Mouse (Mus musculus) forebrain, embryonic 12.5 days (tissue): ENCODE measurements around the gene Syt1. TPM values are rescaled to one million over a fixed set of nuclear protein-coding genes. Genes with fewer than 3 reads are reported as not detected.
A peak's percentile ranks its signal among the peaks of the same experiment; 100 is the strongest.

Experiments used
- ATAC-seq: fragments of 200-750 bp; cut with Nextera tagmentation; 2 replicates; pipeline ENCODE4 v1.8.0; 2017; ENCODE audit warnings: moderate TSS enrichment; ENCODE audit not compliant: low FRiP score
- H3K27ac ChIP-seq: fragments of 300-500 bp; sonication (generic); 2 replicates; pipeline ENCODE4 v1.5.1; 2016; ENCODE audit warnings: mild to moderate bottlenecking
- H3K27me3 ChIP-seq: fragments of 300-500 bp; sonication (generic); 2 replicates; pipeline ENCODE4 v1.6.1; 2016; ENCODE audit warnings: mild to moderate bottlenecking
- H3K36me3 ChIP-seq: fragments of 300-500 bp; sonication (generic); replicated peaks from 2 replicates; pipeline ENCODE4 v1.6.1; 2016; ENCODE audit warnings: mild to moderate bottlenecking
- H3K4me1 ChIP-seq: fragments of 300-500 bp; sonication (generic); 2 replicates; pipeline ENCODE4 v1.6.1; 2016
- H3K4me2 ChIP-seq: fragments of 300-500 bp; sonication (generic); 2 replicates; pipeline ENCODE4 v1.6.1; 2016; ENCODE audit warnings: mild to moderate bottlenecking, moderate library complexity
- H3K4me3 ChIP-seq: fragments of 300-500 bp; sonication (generic); replicated peaks from 2 replicates; pipeline ENCODE4 v1.5.1; 2016; ENCODE audit warnings: mild to moderate bottlenecking
- H3K9ac ChIP-seq: fragments of 300-500 bp; sonication (generic); 2 replicates; pipeline ENCODE4 v1.6.1; 2016; ENCODE audit warnings: mild to moderate bottlenecking
- H3K9me3 ChIP-seq: fragments of 300-500 bp; sonication (generic); 2 replicates; pipeline ENCODE4 v1.6.1; 2016
- WGBS: fragments of 180-500 bp; shearing (Covaris S2); methylation state at CpG from one replicate; pipeline ENCODE4 v1.1.7; 2016; 5-methylcytosine and 5-hydroxymethylcytosine counted together
- polyA plus RNA-seq: library from polyadenylated mRNA; unstranded; fragments of >200 nt; fragmentation: Nextera tagmentation; extraction: Ambion mirVana; gene quantifications from 2 replicates; pipeline ENCODE4 v1.2.1, GENCODE M21; 2016

Gene Syt1
- polyA plus RNA-seq, 1 experiment from 2014 or later, result 33.7 TPM

GRCm38 (mm10) chr10:108470319-108470955, 540.3 kb downstream of the Syt1 start:
- Histone ChIP-seq H3K4me3 (no peak overlapping the region), H3K4me2 (no peak overlapping the region), H3K9ac (no peak overlapping the region), H3K36me3 (no peaks in the 10 kb centered on the region), H3K27me3 (no peaks in the 10 kb centered on the region), H3K9me3 (no peaks in the 10 kb centered on the region), H3K4me1 (0 out of 2 replicates have a peak, but pooled peaks cover 6% of the 10 kb centered on the region), H3K27ac (peak overlapping the region; percentile 10; the same call in 1 of the 2 replicates)
- no peak for ATAC-seq
- 37% methylated on average over 6 of the region's 6 CpGs for WGBS

GRCm38 (mm10) chr10:108466539-108466938, 544.2 kb downstream of the Syt1 start:
- 71% methylated on average over 8 of the region's 8 CpGs for WGBS
- H3K9ac ChIP-seq, result no peak overlapping the region
- no peak overlapping the region for H3K4me2 ChIP-seq
- no peak overlapping the region for H3K4me3 ChIP-seq
- 0 out of 2 replicates have a peak, but pooled peaks cover 6% of the 10 kb centered on the region for H3K4me1 ChIP-seq
- H3K9me3 ChIP-seq, result no peaks in the 10 kb centered on the region
- no peaks in the 10 kb centered on the region for H3K36me3 ChIP-seq
- no peak overlapping the region for H3K27ac ChIP-seq
- H3K27me3 ChIP-seq, result no peaks in the 10 kb centered on the region
- ATAC-seq, result no peak

GRCm38 (mm10) chr10:108461862-108462261, 548.9 kb downstream of the Syt1 start:
- no peaks in the 10 kb centered on the region for H3K36me3 ChIP-seq
- 64% methylated on average over 2 of the region's 2 CpGs for WGBS

GRCm38 (mm10) chr10:108457054-108457453, 553.7 kb downstream of the Syt1 start:
- Histone ChIP-seq H3K27ac (no peak overlapping the region), H3K9ac (no peak overlapping the region), H3K9me3 (no peaks in the 10 kb centered on the region), H3K36me3 (no peaks in the 10 kb centered on the region), H3K4me1 (no peaks in the 10 kb centered on the region), H3K4me2 (no peak overlapping the region), H3K4me3 (no peak overlapping the region), H3K27me3 (no peaks in the 10 kb centered on the region)
- 91% methylated on average over 2 of the region's 2 CpGs for WGBS
- ATAC-seq, result no peak

More at GRCm38 (mm10) chr10:108461862-108462261, 548.9 kb downstream of the Syt1 start:
- ATAC-seq, result no peak
- no peaks in the 10 kb centered on the region for H3K9me3 ChIP-seq
- no peaks in the 10 kb centered on the region for H3K27me3 ChIP-seq
- no peak overlapping the region for H3K4me3 ChIP-seq
- no peak overlapping the region for H3K4me2 ChIP-seq
- H3K9ac ChIP-seq, result no peak overlapping the region
- H3K4me1 ChIP-seq, result no peaks in the 10 kb centered on the region
- no peak overlapping the region for H3K27ac ChIP-seq

- H3K4me1 ChIP-seq, result no peaks in the 10 kb centered on the region
- H3K4me3 ChIP-seq, result no peak overlapping the region
- 86% methylated on average over 2 of the region's 2 CpGs for WGBS
- no peak overlapping the region for H3K27ac ChIP-seq
- H3K4me2 ChIP-seq, result no peak overlapping the region
- no peak for ATAC-seq
- no peaks in the 10 kb centered on the region for H3K27me3 ChIP-seq
- H3K9ac ChIP-seq, result no peak overlapping the region
- H3K9me3 ChIP-seq, result no peaks in the 10 kb centered on the region
- H3K36me3 ChIP-seq, result no peaks in the 10 kb centered on the region
Measured at GRCm38 (mm10) chr10:108455883-108456282, 554.9 kb downstream of the Syt1 start.

- no peak overlapping the region for H3K4me2 ChIP-seq
- no peaks in the 10 kb centered on the region for H3K9me3 ChIP-seq
- H3K27ac ChIP-seq, result no peak overlapping the region
- H3K27me3 ChIP-seq, result no peaks in the 10 kb centered on the region
- H3K9ac ChIP-seq, result no peak overlapping the region
- H3K36me3 ChIP-seq, result no peaks in the 10 kb centered on the region
- ATAC-seq, result no peak
- WGBS, result 80% methylated on average over 10 of the region's 10 CpGs
- H3K4me1 ChIP-seq, result no peaks in the 10 kb centered on the region
- no peak overlapping the region for H3K4me3 ChIP-seq
Measured at GRCm38 (mm10) chr10:108455204-108455603, 555.6 kb downstream of the Syt1 start.

- 94% methylated on average over 11 of the region's 11 CpGs for WGBS
- Histone ChIP-seq H3K4me2 (no peak overlapping the region), H3K27ac (no peak overlapping the region), H3K27me3 (no peaks in the 10 kb centered on the region), H3K4me3 (no peak overlapping the region), H3K4me1 (no peaks in the 10 kb centered on the region), H3K36me3 (no peaks in the 10 kb centered on the region), H3K9me3 (no peaks in the 10 kb centered on the region), H3K9ac (no peak overlapping the region)
- no peak for ATAC-seq
Measured at GRCm38 (mm10) chr10:108454691-108455117, 556.1 kb downstream of the Syt1 start.

GRCm38 (mm10) chr10:108453561-108453960, 557.2 kb downstream of the Syt1 start:
- Histone ChIP-seq H3K4me3 (no peak overlapping the region), H3K9ac (no peak overlapping the region), H3K27me3 (no peaks in the 10 kb centered on the region), H3K4me2 (no peak overlapping the region), H3K4me1 (no peaks in the 10 kb centered on the region), H3K36me3 (no peaks in the 10 kb centered on the region), H3K9me3 (no peaks in the 10 kb centered on the region), H3K27ac (no peak overlapping the region)
- ATAC-seq, result no peak
- 76% methylated on average over 2 of the region's 2 CpGs for WGBS

GRCm38 (mm10) chr10:108452421-108452820, 558.4 kb downstream of the Syt1 start:
- Histone ChIP-seq H3K4me2 (no peak overlapping the region), H3K36me3 (no peaks in the 10 kb centered on the region), H3K9ac (no peak overlapping the region), H3K4me1 (no peaks in the 10 kb centered on the region), H3K27ac (no peak overlapping the region), H3K9me3 (no peaks in the 10 kb centered on the region), H3K4me3 (no peak overlapping the region), H3K27me3 (0 out of 2 replicates have a peak, but pooled peaks cover 3% of the 10 kb centered on the region)
- 92% methylated on average over 9 of the region's 9 CpGs for WGBS
- ATAC-seq, result no peak

- H3K27me3 ChIP-seq, result 0 out of 2 replicates have a peak, but pooled peaks cover 6% of the 10 kb centered on the region
- WGBS, result 94% methylated on average over 8 of the region's 8 CpGs
Measured at GRCm38 (mm10) chr10:108451516-108451915, 559.3 kb downstream of the Syt1 start.

GRCm38 (mm10) chr10:108450401-108450800, 560.4 kb downstream of the Syt1 start:
- ATAC-seq, result no peak
- 91% methylated on average over 4 of the region's 4 CpGs for WGBS
- no peak overlapping the region for H3K4me3 ChIP-seq

More at GRCm38 (mm10) chr10:108451516-108451915, 559.3 kb downstream of the Syt1 start:
- Histone ChIP-seq H3K4me2 (no peak overlapping the region), H3K9ac (no peak overlapping the region), H3K9me3 (no peaks in the 10 kb centered on the region), H3K4me1 (peaks cover 4% of the 10 kb centered on the region; the same call in 1 of the 2 replicates), H3K36me3 (no peaks in the 10 kb centered on the region), H3K4me3 (no peak overlapping the region), H3K27ac (no peak overlapping the region)
- ATAC-seq, result no peak

GRCm38 (mm10) chr10:108448421-108448820, 562.4 kb downstream of the Syt1 start:
- Histone ChIP-seq H3K9me3 (no peaks in the 10 kb centered on the region), H3K27ac (no peak overlapping the region), H3K9ac (no peak overlapping the region), H3K4me1 (peaks cover 11% of the 10 kb centered on the region), H3K27me3 (0 out of 2 replicates have a peak, but pooled peaks cover 6% of the 10 kb centered on the region), H3K4me2 (no peak overlapping the region), H3K4me3 (no peak overlapping the region), H3K36me3 (no peaks in the 10 kb centered on the region)
- 85% methylated on average over 11 of the region's 11 CpGs for WGBS
- ATAC-seq, result no peak

More at GRCm38 (mm10) chr10:108450401-108450800, 560.4 kb downstream of the Syt1 start:
- Histone ChIP-seq H3K9me3 (no peaks in the 10 kb centered on the region), H3K36me3 (no peaks in the 10 kb centered on the region), H3K27me3 (0 out of 2 replicates have a peak, but pooled peaks cover 6% of the 10 kb centered on the region), H3K4me1 (peaks cover 4% of the 10 kb centered on the region; the same call in 1 of the 2 replicates), H3K9ac (no peak overlapping the region), H3K27ac (no peak overlapping the region), H3K4me2 (no peak overlapping the region)
